Mouse (Mus musculus): ENCODE measurements around the gene Adgrb2.

Adgrb2 gene

GRCm38 (mm10) chr4:130070523-130070922 is 85.9 kb downstream of the Adgrb2 start:
- DNase-seq (ENCODE audit: low read depth in 2 of 2, low spot score in 2 of 2), result no peak

DNA sequence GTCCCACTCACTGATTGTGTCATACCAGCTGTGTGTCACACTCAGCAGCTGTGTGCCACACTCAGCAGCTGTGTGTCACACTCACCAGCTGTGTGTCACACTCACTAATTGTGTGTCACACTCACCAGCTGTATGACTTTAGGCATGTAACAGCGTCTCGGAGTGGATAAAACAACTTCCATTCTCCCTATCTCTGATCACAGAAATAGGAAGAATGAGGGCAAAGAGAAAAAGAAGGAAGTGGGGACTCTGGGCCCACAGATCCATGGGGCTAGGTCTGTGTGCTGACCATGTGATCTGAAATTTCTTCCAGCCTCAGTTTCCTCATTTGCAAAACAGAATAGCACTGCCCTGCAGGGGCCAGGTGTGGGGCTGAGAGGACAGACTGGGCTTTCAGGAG is 87.1 kb downstream of the Adgrb2 start:
- no peak for DNase-seq (ENCODE audit: low read depth in 2 of 2, low spot score in 2 of 2)

All from CD8-positive naive resting alpha-beta T cell, adult 2 months (primary cell).